Mouse (Mus musculus) kidney, postnatal 25 days (tissue): ENCODE measurements around the gene Rnf216.

ENCODE experiments used
- DNase-seq, 2 experiments: peaks; one replicate each; pipeline ENCODE4 v3.0.0; 2021; ENCODE audit warnings: mixed read lengths in 2 of 2

Rnf216 gene

GRCm38 (mm10) chr5:142998171-142998570 is 114.6 kb downstream of the Rnf216 start:
- peak; percentile 55 to 66 for DNase-seq

- no peak for DNase-seq
Measured at GRCm38 (mm10) chr5:142997526-142997925, 115.3 kb downstream of the Rnf216 start.

- no peak for DNase-seq
Measured at GRCm38 (mm10) chr5:142994746-142995145, 118.0 kb downstream of the Rnf216 start.

DNA sequence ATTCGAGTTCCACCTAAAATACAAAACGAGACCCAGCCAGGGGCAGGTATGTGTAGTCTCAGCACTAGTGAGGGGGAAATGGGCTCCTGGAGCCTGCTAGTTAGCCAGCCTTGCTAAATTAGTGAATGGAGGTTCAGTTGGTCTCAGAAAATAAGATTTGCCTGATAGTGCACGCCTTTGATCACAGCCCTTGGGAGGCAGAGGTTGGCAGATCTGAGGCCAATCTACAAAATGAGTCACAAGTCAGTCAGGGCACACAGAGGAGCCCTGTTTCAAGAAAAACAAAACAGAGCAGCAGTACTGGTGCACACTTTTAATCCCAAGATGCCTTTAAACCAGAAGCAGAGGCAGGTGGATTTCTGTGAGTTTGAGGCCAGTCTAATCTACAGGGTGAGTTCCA is 123.6 kb downstream of the Rnf216 start:
- DNase-seq = no peak

DNA sequence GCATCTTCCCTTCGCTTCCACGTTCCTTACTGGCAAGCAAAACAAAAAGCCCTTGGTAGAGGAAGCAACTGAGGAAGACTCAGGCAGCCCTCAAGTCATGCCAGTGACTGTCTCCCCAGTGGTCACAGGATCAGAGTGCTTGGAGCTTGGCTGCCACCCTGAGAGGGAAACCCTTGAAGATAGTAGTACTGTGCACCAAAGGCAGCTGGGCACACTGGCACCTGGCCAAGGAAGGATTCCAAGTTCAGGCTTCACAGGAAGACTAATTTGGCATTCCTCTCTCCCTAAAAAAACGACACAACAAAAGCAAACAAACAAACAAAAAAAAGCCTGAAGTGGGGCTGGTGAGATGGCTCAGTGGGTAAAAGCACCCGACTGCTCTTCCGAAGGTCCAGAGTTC is 124.3 kb downstream of the Rnf216 start:
- DNase-seq = peak; percentile 67 to 74

DNA sequence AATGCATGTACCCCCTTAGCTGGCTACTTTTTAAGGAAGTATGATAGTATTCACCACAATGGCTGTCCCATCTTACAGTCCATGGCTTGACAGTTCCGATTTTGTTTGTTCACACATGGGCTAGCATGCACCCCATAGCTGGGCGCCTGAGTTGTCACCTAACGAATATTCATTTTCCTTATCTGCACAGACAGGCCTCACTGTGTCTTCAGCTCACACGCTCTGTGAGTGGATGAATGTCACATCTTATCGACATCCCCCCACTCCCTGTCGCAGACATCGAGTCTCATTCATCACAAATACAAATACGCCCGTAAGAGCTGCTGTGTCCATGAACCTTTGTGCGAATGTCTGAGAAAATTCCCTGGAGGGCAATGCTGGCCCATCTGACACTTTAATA is 128.5 kb downstream of the Rnf216 start:
- no peak for DNase-seq

GRCm38 (mm10) chr5:142983174-142983573 is 129.6 kb downstream of the Rnf216 start:
- DNase-seq = no peak

GRCm38 (mm10) chr5:142982046-142982801 is 130.6 kb downstream of the Rnf216 start:
- peak; percentile 55 to 80 for DNase-seq

DNA sequence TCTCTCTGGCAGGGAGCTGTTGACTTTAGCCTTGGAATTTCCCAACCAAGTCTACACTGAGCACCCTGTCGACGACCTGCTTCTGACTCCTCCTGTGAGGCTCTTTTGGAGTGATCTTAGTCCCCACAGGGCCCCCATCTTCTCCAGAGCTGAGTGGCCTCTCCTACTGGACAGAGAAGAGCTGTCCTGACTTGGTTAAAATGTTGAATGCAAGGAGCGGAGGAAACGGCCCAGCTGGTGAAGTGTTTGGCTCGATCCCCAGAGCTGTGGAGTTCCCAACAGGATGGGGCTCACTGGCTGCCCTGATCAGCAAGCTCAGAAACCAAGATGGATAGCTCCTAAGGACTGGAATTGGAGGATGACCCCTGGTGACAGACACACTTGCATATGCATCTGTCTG is 136.3 kb downstream of the Rnf216 start:
- DNase-seq = peak in 1 of 2 experiments; percentile 49

GRCm38 (mm10) chr5:142974598-142975121 is 138.1 kb downstream of the Rnf216 start:
- peak; percentile 15 to 60 for DNase-seq

DNA sequence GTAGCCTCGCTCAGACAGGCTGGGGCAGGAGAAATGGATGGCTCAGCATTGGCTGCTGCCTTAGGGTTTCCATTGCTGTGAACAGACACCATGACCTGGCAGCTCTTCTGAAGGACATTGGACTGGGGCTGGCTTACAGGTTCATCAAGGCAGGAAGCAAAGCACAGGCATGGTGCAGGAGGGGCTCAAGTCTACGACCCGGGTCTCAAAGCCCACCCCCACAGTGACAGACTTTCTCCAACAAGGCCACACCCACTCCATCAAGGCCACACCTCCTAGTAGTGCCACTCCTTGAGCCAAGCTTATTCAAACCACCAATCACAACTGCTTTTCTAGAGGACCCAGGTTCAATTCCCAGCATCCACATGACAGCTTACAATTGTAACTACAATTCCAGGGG is 138.8 kb downstream of the Rnf216 start:
- no peak for DNase-seq

GRCm38 (mm10) chr5:142968411-142968810 is 144.4 kb downstream of the Rnf216 start:
- DNase-seq = no peak

- DNase-seq = no peak
Measured at GRCm38 (mm10) chr5:142964650-142965049, 148.1 kb downstream of the Rnf216 start.

DNA sequence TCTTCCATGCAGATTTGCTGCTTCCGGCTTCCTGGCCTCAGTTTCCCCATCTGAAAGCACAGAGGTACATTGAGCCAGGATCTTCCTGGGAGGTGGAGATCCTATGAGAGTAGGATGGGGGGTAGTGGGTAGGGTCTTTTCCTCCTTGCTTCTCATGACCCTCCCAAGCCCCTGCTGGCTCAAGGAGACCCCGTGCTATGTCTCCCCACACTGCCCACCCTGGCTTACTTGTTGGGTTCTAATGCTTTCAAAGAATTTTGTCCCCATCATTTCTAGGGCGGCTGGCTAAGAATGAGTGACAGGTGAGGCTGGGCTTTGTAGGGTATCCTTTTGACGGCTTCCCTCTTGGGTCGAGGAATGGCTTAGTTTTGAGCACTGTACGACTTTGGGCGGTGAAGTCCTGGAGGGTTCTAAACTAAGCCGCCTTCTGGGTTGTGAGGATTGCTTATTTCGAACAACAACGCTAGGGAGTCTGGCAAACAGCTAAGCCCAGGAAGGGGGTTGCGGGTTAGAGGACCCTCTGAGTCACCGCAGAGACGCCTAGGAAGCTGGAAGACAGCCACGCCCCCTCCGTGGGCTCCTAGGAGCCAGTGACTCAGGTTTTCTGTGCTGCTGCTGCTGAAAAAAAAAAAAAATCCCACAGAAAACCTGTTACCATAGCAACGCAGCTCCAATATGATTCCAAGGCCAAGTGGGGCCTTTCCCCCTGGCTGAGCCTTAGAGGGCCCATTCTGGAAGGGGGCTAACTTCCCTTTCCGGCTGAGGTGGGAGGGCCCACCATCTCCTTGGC is 148.9 kb downstream of the Rnf216 start:
- DNase-seq = no peak

GRCm38 (mm10) chr5:142963003-142963704 is 149.6 kb downstream of the Rnf216 start:
- DNase-seq = peak; percentile 41 to 62

- DNase-seq = peak in 1 of 2 experiments; percentile 46
Measured at GRCm38 (mm10) chr5:142962444-142962961, 150.3 kb downstream of the Rnf216 start.

DNA sequence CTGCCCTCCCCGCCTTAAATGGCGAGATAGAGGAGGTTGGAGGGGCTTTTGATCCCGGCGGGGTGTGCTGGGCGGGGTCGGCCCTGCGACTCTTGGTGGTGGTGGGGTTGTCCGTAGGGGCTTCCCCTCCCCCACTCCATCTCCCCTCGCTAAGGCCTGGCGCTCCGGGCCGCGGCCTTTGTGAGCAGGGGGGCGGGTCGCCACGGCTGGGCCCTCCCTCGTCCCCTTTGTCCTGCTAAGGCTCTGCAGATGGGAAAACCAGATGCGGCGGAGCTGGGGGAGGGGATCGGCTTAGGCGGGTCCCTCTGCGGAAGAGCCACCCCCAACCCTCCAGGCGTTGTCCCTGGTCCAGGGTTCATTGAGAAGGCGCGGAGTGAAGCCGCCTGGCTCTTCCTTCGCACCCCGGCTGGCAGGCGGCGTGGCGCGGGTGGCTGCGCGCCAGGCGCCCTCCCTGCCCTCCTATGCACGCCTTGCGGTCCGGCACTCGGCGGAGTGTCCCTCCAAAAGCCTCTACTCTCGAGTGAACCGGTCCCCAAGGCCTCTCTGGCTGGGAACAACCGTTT is 150.8 kb downstream of the Rnf216 start:
- DNase-seq = peak; percentile 76 to 89

DNA sequence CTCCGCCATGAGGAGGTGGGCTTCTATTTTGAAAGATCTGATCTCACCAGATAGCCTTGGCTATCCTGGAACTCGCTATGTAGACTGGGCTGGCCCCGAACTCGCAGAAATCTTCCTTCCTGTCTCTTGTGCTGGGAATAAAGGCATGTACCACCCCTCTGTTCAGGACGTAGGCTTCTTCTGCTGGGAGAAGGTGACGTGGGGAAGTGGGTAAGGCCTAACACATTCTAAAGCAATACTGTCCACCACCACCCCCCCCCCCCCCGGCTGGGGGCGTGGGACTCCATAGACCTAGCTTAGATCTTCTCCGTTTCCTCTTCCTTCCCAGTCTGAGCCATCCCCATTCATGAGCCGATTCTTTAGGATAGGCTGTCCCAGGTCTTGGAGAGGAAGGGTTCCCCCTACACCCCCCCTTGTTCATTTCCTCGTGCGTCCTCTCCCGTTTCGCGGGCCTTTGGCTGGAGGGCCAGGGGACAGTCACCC is 151.4 kb downstream of the Rnf216 start:
- peak in 1 of 2 experiments; percentile 44 for DNase-seq

GRCm38 (mm10) chr5:142960775-142961271 is 152.0 kb downstream of the Rnf216 start:
- DNase-seq = peak; percentile 8 to 44

- DNase-seq = peak; percentile 86 to 87
Measured at GRCm38 (mm10) chr5:142959576-142960556, 152.9 kb downstream of the Rnf216 start, which contains the start of gene Fscn1. Gene Fscn1, plus strand, starts transcription at chr5:142960343.

GRCm38 (mm10) chr5:142959156-142959555 is 153.6 kb downstream of the Rnf216 start:
- no peak for DNase-seq
